Mouse (Mus musculus) stomach, postnatal 0 days (tissue): ENCODE measurements around the gene Egflam.
A peak's percentile ranks its signal among the peaks of the same experiment; 100 is the strongest.

Source experiments
- CTCF ChIP-seq: IDR thresholded peaks from 2 replicates; pipeline ENCODE4 v1.5.1; 2016; ENCODE audit warnings: antibody characterized with exemption, low read depth, mild to moderate bottlenecking, moderate library complexity
- EP300 ChIP-seq: optimal IDR thresholded peaks from 2 replicates; pipeline ENCODE3; 2016; ENCODE audit warnings: antibody characterized with exemption

DNA sequence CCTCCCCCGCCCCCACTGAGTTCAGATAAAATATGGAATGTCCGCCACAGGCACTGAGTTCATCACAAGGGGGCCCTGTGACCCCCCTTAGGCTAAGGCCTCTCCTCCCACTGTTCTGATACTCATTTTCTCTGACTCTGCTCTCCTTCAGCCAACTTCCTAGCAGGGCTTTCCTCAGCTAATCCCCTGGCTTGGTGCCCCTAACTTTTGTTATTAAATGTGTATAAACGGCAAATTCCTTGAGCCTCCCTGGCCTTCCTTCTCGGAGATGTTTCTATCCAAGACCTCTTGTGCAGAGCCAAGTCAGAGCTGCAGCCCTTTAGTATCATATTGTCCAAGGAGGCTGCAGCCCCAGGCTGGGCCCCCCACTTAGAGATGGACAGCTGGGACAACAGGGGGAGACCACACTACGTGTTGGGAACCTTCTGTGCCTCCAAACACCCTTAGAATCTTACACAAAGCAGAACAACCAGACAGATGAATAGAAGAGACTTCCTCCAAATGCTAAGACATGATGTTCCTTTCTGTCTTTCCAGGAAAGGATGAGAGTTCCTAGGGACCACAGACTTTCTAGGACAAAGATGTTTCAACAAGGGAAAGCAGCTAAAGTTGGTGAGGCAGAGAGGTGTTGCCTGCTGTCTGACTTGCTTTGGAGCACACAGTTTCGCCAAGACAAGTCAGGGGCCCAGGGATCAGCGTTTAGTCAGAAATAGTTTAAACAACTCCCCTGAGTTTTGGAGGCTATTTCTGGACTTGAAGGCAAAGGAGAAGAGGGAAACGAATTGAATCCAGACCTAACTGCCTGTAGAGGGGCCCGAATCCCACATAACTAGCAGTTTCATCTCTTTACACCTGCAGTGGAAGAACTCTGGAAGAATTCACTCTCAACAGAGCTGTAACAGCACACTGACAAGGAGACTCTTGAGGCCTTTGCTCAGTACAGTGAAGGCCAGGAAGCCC is 196.5 kb downstream of the Egflam start:
- TF ChIP-seq CTCF (peak; percentile 14; the same call in 1 of the 2 replicates), EP300 (peak; percentile 75)
